ENCODE assay signal across 8 mouse cellular contexts in genomic region chr11:61854988-61855411, GRCm38 (mm10). TPM values are rescaled to one million over a fixed set of nuclear protein-coding genes. Genes with fewer than 3 reads are reported as not detected.
DNase-seq lines count a peak whose midpoint lies in the region; ATAC-seq and TF ChIP-seq lines count a peak whose summit lies in the region.

Gene Ulk2 (minus strand): TSS chr11:61855073.

- under 1% methylated on average over 53 of the region's 58 CpGs for WGBS in forebrain, embryonic 13.5 days
- under 1% methylated on average over 58 of the region's 58 CpGs for WGBS in large intestine, adult 2 months
- WGBS in liver, postnatal 0 days (ENCODE audit: insufficient replicate concordance) = 0% methylated on average over 54 of the region's 58 CpGs

- peaks cover 1% of the 10 kb centered on the region for H3K27me3 ChIP-seq in ES-Bruce4 (ENCODE audit: control insufficient read depth, insufficient read depth, low read length, poor library complexity, severe bottlenecking)
- H3K27me3 ChIP-seq in forebrain, embryonic 13.5 days = no peaks in the 10 kb centered on the region
- no peaks in the 10 kb centered on the region for H3K27me3 ChIP-seq in liver, postnatal 0 days (ENCODE audit: insufficient read depth, low read length)

- peak within 1 kb of the TSS; percentile 73 for H3K9ac ChIP-seq in ES-Bruce4 (ENCODE audit: low read depth, poor library complexity, severe bottlenecking)
- H3K9ac ChIP-seq in forebrain, embryonic 13.5 days = peak within 1 kb of the TSS; percentile 96
- peak within 1 kb of the TSS; percentile 94 for H3K9ac ChIP-seq in liver, postnatal 0 days (replicated peaks)

- H3K4me1 ChIP-seq in ES-Bruce4 (ENCODE audit: control insufficient read depth, insufficient read depth, low read length) = no peaks in the 10 kb centered on the region
- H3K4me1 ChIP-seq in forebrain, embryonic 13.5 days = peaks cover 24% of the 10 kb centered on the region
- peaks cover 12% of the 10 kb centered on the region for H3K4me1 ChIP-seq in liver, postnatal 0 days (ENCODE audit: insufficient read depth)

- DNase-seq in c-Kit-positive CD71-positive TER-119-positive erythroid progenitor cells, embryonic 14.5 days (ENCODE audit: low spot score) = peak; percentile 68
- DNase-seq in heart, postnatal 10 days = peak; percentile 92 to 93
- DNase-seq in large intestine, adult 2 months (ENCODE audit: low read depth, low spot score) = peak; percentile 32
- DNase-seq in liver, postnatal 0 days = peak; percentile 88
- peak; percentile 76 to 82 for DNase-seq in thymus, adult 18-20 months

- H3K27ac ChIP-seq in ES-Bruce4 (ENCODE audit: insufficient read depth, low read length) = no peak within 1 kb of the TSS
- H3K27ac ChIP-seq in forebrain, embryonic 13.5 days = peak within 1 kb of the TSS; percentile 93
- H3K27ac ChIP-seq in liver, postnatal 0 days (ENCODE audit: low read depth) = peak within 1 kb of the TSS; percentile 94

- H3K9me3 ChIP-seq in ES-Bruce4 (replicated peaks; ENCODE audit: control insufficient read depth, insufficient read depth, low read length, poor library complexity, severe bottlenecking) = no peaks in the 10 kb centered on the region
- no peaks in the 10 kb centered on the region for H3K9me3 ChIP-seq in forebrain, embryonic 13.5 days (replicated peaks)
- H3K9me3 ChIP-seq in liver, postnatal 0 days (ENCODE audit: low read length) = no peaks in the 10 kb centered on the region

- H3K4me2 ChIP-seq in forebrain, embryonic 13.5 days = peak within 1 kb of the TSS; percentile 79
- peak within 1 kb of the TSS; percentile 88 for H3K4me2 ChIP-seq in liver, postnatal 0 days (ENCODE audit: low read depth, low read length)

- peak within 1 kb of the TSS; percentile 77 for H3K4me3 ChIP-seq in ES-Bruce4 (ENCODE audit: low read depth, low read length)
- peak within 1 kb of the TSS; percentile 77 for H3K4me3 ChIP-seq in forebrain, embryonic 13.5 days
- peak within 1 kb of the TSS; percentile 94 for H3K4me3 ChIP-seq in liver, postnatal 0 days (ENCODE audit: low read depth, low read length)

- 0 out of 2 replicates have a peak, but pooled peaks have one; percentile 58 for TF ChIP-seq EP300 in ES-Bruce4 (IDR thresholded peaks at IDR 0.05; ENCODE audit: insufficient read depth, low read depth, low read length)
- no peak for TF ChIP-seq EP300 in liver, postnatal 0 days (IDR thresholded peaks at IDR 0.05; ENCODE audit: low read depth)

- TF ChIP-seq POLR2A in ES-Bruce4 (IDR thresholded peaks at IDR 0.05; ENCODE audit: insufficient read depth, low read length) = peak; percentile 77

- ATAC-seq in forebrain, embryonic 13.5 days = peak; percentile 96
- peak; percentile 83 for ATAC-seq in liver, postnatal 0 days
- peak; percentile 62 for ATAC-seq in neutrophil, adult 5-6 weeks (ENCODE audit: extremely low read depth, insufficient number of reproducible peaks, low FRiP score, poor library complexity, severe bottlenecking)

- intact Hi-C loops in heart, postnatal 10 days (cut with DNase I) = no loop called here

- H3K36me3 ChIP-seq in ES-Bruce4 (ENCODE audit: control insufficient read depth, insufficient read depth, low read length, poor library complexity, severe bottlenecking) = no peaks in the 10 kb centered on the region
- no peaks in the 10 kb centered on the region for H3K36me3 ChIP-seq in forebrain, embryonic 13.5 days (ENCODE audit: poor library complexity, severe bottlenecking)
- no peaks in the 10 kb centered on the region; the same call in 1 of the 2 replicates for H3K36me3 ChIP-seq in liver, postnatal 0 days (replicated peaks; ENCODE audit: insufficient read depth, low read length)

- no peak for TF ChIP-seq CTCF in ES-Bruce4 (IDR thresholded peaks at IDR 0.05; ENCODE audit: low read depth, low read length)
- no peak for TF ChIP-seq CTCF in liver, postnatal 0 days (IDR thresholded peaks at IDR 0.05; ENCODE audit: low read depth)

RNA-seq across cellular contexts. Expression of gene Ulk2, which starts in this region (rescaled TPM):
- 8.2 and 10.8 TPM in 2 replicates for polyA plus RNA-seq in ES-Bruce4 (2011; ENCODE audit: insufficient read depth, insufficient read length, low read depth, missing spikeins)
- 24.2 and 26.4 TPM in 2 replicates for polyA plus RNA-seq in forebrain, embryonic 13.5 days (2015; fragmentation: Nextera tagmentation; extraction: Ambion mirVana)
- total RNA-seq in heart, postnatal 10 days (2021) = 10 to 100 TPM; 42.9 to 48.4 TPM
- polyA plus RNA-seq in large intestine, adult 2 months (2012; rRNA removed) = 14.6 and 23.4 TPM in 2 replicates
- 4.8 and 4.9 TPM in 2 replicates for polyA plus RNA-seq in liver, postnatal 0 days (2015; fragmentation: Nextera tagmentation; extraction: Ambion mirVana)
- 41.7 and 47.3 TPM in 2 replicates for total RNA-seq in neutrophil, adult 5-6 weeks (2017)

Comparison
In these comparisons a context has a peak if more than half of its experiments do, and no peak if none do; other contexts are left out.
1. DNase-seq: peak in every context shown above with its lines; median percentile 92 in heart, postnatal 10 days; 88 in liver, postnatal 0 days; 79 in thymus, adult 18-20 months; 68 in c-Kit-positive CD71-positive TER-119-positive erythroid progenitor cells, embryonic 14.5 days; 32 in large intestine, adult 2 months.